Mouse (Mus musculus): Measurements from ENCODE around the gene Hist2h2ac. TPM values are rescaled to one million over a fixed set of nuclear protein-coding genes. Genes with fewer than 3 reads are reported as not detected.

The Hist2h2ac gene
- polyA plus RNA-seq, 1 experiment: 1.3 TPM

DNA sequence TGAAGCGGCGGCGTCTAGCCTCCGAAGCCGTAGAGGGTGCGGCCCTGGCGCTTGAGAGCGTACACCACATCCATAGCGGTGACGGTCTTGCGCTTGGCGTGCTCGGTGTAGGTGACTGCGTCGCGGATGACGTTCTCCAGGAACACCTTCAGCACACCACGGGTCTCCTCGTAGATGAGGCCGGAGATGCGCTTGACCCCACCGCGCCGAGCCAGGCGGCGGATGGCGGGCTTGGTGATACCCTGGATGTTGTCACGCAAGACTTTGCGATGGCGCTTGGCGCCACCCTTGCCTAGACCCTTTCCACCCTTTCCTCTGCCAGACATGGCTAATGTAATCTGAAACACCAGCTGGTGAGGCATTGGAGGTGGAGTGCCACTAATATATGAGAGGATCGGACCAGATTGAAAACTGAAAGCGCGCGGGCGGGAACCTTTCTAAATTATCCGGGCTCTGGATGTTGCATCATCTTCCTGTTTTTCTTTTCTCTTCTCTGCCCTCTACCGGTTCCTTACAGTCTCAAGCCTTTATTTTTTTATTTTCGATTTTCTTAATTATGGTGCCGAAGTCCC is 42.4 kb upstream of the Hist2h2ac start, which contains the start of gene Hist2h4:
Gene Hist2h4 (minus strand): TSS at position 333 of the 572 bp plus-strand sequence.
- no peaks in the 10 kb centered on the region for H3K36me3 ChIP-seq (ENCODE audit: control insufficient read depth, insufficient read depth)
- TF ChIP-seq CEBPB (IDR thresholded peaks at IDR 0.05; ENCODE audit: insufficient read depth, poor library complexity, severe bottlenecking) (peak; percentile 96), MYOD1 (IDR thresholded peaks at IDR 0.05; ENCODE audit: control insufficient read depth in 1 of 3, insufficient read length in 2 of 3, low read depth in 2 of 3) (peak in 2 of 3 experiments; percentile 32 to 38), POLR2AphosphoS2 (IDR thresholded peaks at IDR 0.05; ENCODE audit: insufficient read length, low read depth) (peak; percentile 100), POLR2A (IDR thresholded peaks at IDR 0.05; ENCODE audit: insufficient read length, low read depth) (peak; percentile 94), MAX (IDR thresholded peaks at IDR 0.05; ENCODE audit: low read depth) (no peak), TCF12 (IDR thresholded peaks at IDR 0.05; ENCODE audit: insufficient read depth, poor library complexity, severe bottlenecking) (no peak), USF1 (IDR thresholded peaks at IDR 0.05; ENCODE audit: low read depth) (no peak), TCF3 (IDR thresholded peaks at IDR 0.05; ENCODE audit: insufficient read length, low read depth) (no peak), REST (IDR thresholded peaks at IDR 0.05; ENCODE audit: insufficient read depth, insufficient read length) (peak; percentile 26), E2F4 (IDR thresholded peaks at IDR 0.05; ENCODE audit: insufficient read depth) (peak; percentile 93), SRF (IDR thresholded peaks at IDR 0.05; ENCODE audit: control insufficient read depth, insufficient read length, low read depth) (peak; percentile 42), MYOG (IDR thresholded peaks at IDR 0.05; ENCODE audit: control insufficient read depth in 1 of 3, insufficient read depth in 1 of 3, insufficient read length in 2 of 3, low read depth in 2 of 3) (peak; percentile 19 to 43 (median 37))
- no peaks in the 10 kb centered on the region for H3K79me2 ChIP-seq (ENCODE audit: control insufficient read depth, insufficient read depth)
- peak within 1 kb of the TSS; percentile 62 for H3ac ChIP-seq (ENCODE audit: control insufficient read depth, insufficient read length)
- no peaks in the 10 kb centered on the region for H3K27me3 ChIP-seq (ENCODE audit: control insufficient read depth, insufficient read depth, insufficient read length)
- peak within 1 kb of the TSS; percentile 87 for H3K4me2 ChIP-seq (ENCODE audit: low read depth)
- peak within 1 kb of the TSS; percentile 47 for H3K4me3 ChIP-seq

GRCm38 (mm10) chr3:96262216-96262875 is 41.7 kb upstream of the Hist2h2ac start:
- H3K36me3 ChIP-seq (ENCODE audit: control insufficient read depth, insufficient read depth): no peaks in the 10 kb centered on the region
- peak overlapping the region; percentile 47 for H3K4me3 ChIP-seq
- no peaks in the 10 kb centered on the region for H3K27me3 ChIP-seq (ENCODE audit: control insufficient read depth, insufficient read depth, insufficient read length)
- peak; percentile 82 for TF ChIP-seq POLR2AphosphoS2 (IDR thresholded peaks at IDR 0.05; ENCODE audit: insufficient read length, low read depth)
- peak; percentile 65 for TF ChIP-seq POLR2A (IDR thresholded peaks at IDR 0.05; ENCODE audit: insufficient read length, low read depth)
- no peak for TF ChIP-seq TCF12 (IDR thresholded peaks at IDR 0.05; ENCODE audit: insufficient read depth, poor library complexity, severe bottlenecking)
- no peak for TF ChIP-seq CEBPB (IDR thresholded peaks at IDR 0.05; ENCODE audit: insufficient read depth, poor library complexity, severe bottlenecking)
- no peaks in the 10 kb centered on the region for H3K79me2 ChIP-seq (ENCODE audit: control insufficient read depth, insufficient read depth)
- H3ac ChIP-seq (ENCODE audit: control insufficient read depth, insufficient read length): peak overlapping the region; percentile 62
- peak overlapping the region; percentile 87 for H3K4me2 ChIP-seq (ENCODE audit: low read depth)

GRCm38 (mm10) chr3:96261623-96262022 is 40.9 kb upstream of the Hist2h2ac start:
- no peaks in the 10 kb centered on the region for H3K36me3 ChIP-seq (ENCODE audit: control insufficient read depth, insufficient read depth)
- no peaks in the 10 kb centered on the region for H3K27me3 ChIP-seq (ENCODE audit: control insufficient read depth, insufficient read depth, insufficient read length)
- H3K4me2 ChIP-seq (ENCODE audit: low read depth): peak overlapping the region; percentile 87
- no peak overlapping the region for H3ac ChIP-seq (ENCODE audit: control insufficient read depth, insufficient read length)
- peak overlapping the region; percentile 47 for H3K4me3 ChIP-seq
- no peaks in the 10 kb centered on the region for H3K79me2 ChIP-seq (ENCODE audit: control insufficient read depth, insufficient read depth)
- TF ChIP-seq MAX (IDR thresholded peaks at IDR 0.05; ENCODE audit: low read depth) (no peak), POLR2AphosphoS2 (IDR thresholded peaks at IDR 0.05; ENCODE audit: insufficient read length, low read depth) (no peak)

- no peaks in the 10 kb centered on the region for H3K36me3 ChIP-seq (ENCODE audit: control insufficient read depth, insufficient read depth)
- no peaks in the 10 kb centered on the region for H3K27me3 ChIP-seq (ENCODE audit: control insufficient read depth, insufficient read depth, insufficient read length)
- TF ChIP-seq POLR2AphosphoS2 (IDR thresholded peaks at IDR 0.05; ENCODE audit: insufficient read length, low read depth) (no peak), USF1 (IDR thresholded peaks at IDR 0.05; ENCODE audit: low read depth) (no peak), TCF3 (IDR thresholded peaks at IDR 0.05; ENCODE audit: insufficient read length, low read depth) (no peak), MYOD1 (IDR thresholded peaks at IDR 0.05; ENCODE audit: control insufficient read depth in 1 of 3, insufficient read length in 2 of 3, low read depth in 2 of 3) (no peak), MYOG (IDR thresholded peaks at IDR 0.05; ENCODE audit: control insufficient read depth in 1 of 3, insufficient read depth in 1 of 3, insufficient read length in 2 of 3, low read depth in 2 of 3) (no peak), CEBPB (IDR thresholded peaks at IDR 0.05; ENCODE audit: insufficient read depth, poor library complexity, severe bottlenecking) (no peak), REST (IDR thresholded peaks at IDR 0.05; ENCODE audit: insufficient read depth, insufficient read length) (no peak), SRF (IDR thresholded peaks at IDR 0.05; ENCODE audit: control insufficient read depth, insufficient read length, low read depth) (no peak), POLR2A (IDR thresholded peaks at IDR 0.05; ENCODE audit: insufficient read length, low read depth) (no peak), MAX (IDR thresholded peaks at IDR 0.05; ENCODE audit: low read depth) (no peak), TCF12 (IDR thresholded peaks at IDR 0.05; ENCODE audit: insufficient read depth, poor library complexity, severe bottlenecking) (no peak), E2F4 (IDR thresholded peaks at IDR 0.05; ENCODE audit: insufficient read depth) (no peak)
- H3K79me2 ChIP-seq (ENCODE audit: control insufficient read depth, insufficient read depth): no peaks in the 10 kb centered on the region
- H3K4me2 ChIP-seq (ENCODE audit: low read depth): no peak overlapping the region
- no peak overlapping the region for H3K4me3 ChIP-seq
- H3ac ChIP-seq (ENCODE audit: control insufficient read depth, insufficient read length): no peak overlapping the region
Observed at GRCm38 (mm10) chr3:96260220-96260619, 39.5 kb upstream of the Hist2h2ac start.

- no peak overlapping the region for H3K4me2 ChIP-seq (ENCODE audit: low read depth)
- no peak for TF ChIP-seq USF1 (IDR thresholded peaks at IDR 0.05; ENCODE audit: low read depth)
- no peak for TF ChIP-seq MYOD1 (IDR thresholded peaks at IDR 0.05; ENCODE audit: control insufficient read depth in 1 of 3, insufficient read length in 2 of 3, low read depth in 2 of 3)
- no peak for TF ChIP-seq CEBPB (IDR thresholded peaks at IDR 0.05; ENCODE audit: insufficient read depth, poor library complexity, severe bottlenecking)
- no peak for TF ChIP-seq MAX (IDR thresholded peaks at IDR 0.05; ENCODE audit: low read depth)
- TF ChIP-seq POLR2A (IDR thresholded peaks at IDR 0.05; ENCODE audit: insufficient read length, low read depth): no peak
- no peak for TF ChIP-seq POLR2AphosphoS2 (IDR thresholded peaks at IDR 0.05; ENCODE audit: insufficient read length, low read depth)
- no peak for TF ChIP-seq REST (IDR thresholded peaks at IDR 0.05; ENCODE audit: insufficient read depth, insufficient read length)
- no peak for TF ChIP-seq TCF12 (IDR thresholded peaks at IDR 0.05; ENCODE audit: insufficient read depth, poor library complexity, severe bottlenecking)
- no peak for TF ChIP-seq MYOG (IDR thresholded peaks at IDR 0.05; ENCODE audit: control insufficient read depth in 1 of 3, insufficient read depth in 1 of 3, insufficient read length in 2 of 3, low read depth in 2 of 3)
- no peak for TF ChIP-seq E2F4 (IDR thresholded peaks at IDR 0.05; ENCODE audit: insufficient read depth)
- no peak for TF ChIP-seq TCF3 (IDR thresholded peaks at IDR 0.05; ENCODE audit: insufficient read length, low read depth)
- TF ChIP-seq SRF (IDR thresholded peaks at IDR 0.05; ENCODE audit: control insufficient read depth, insufficient read length, low read depth): no peak
- H3ac ChIP-seq (ENCODE audit: control insufficient read depth, insufficient read length): no peak overlapping the region
- no peak overlapping the region for H3K4me3 ChIP-seq
- H3K27me3 ChIP-seq (ENCODE audit: control insufficient read depth, insufficient read depth, insufficient read length): no peaks in the 10 kb centered on the region
- no peaks in the 10 kb centered on the region for H3K79me2 ChIP-seq (ENCODE audit: control insufficient read depth, insufficient read depth)
- H3K36me3 ChIP-seq (ENCODE audit: control insufficient read depth, insufficient read depth): no peaks in the 10 kb centered on the region
Observed at GRCm38 (mm10) chr3:96257190-96257589, 36.5 kb upstream of the Hist2h2ac start.

Measured in myocyte (in vitro differentiated cells).